Mouse (Mus musculus): ENCODE data around the gene Saa2. TPM values are rescaled to one million over a fixed set of nuclear protein-coding genes. Genes with fewer than 3 reads are reported as not detected.

The Saa2 gene
- polyA plus RNA-seq, 1 experiment from 2014 or later, result not detected

- H3K9me3 ChIP-seq (ENCODE audit: control insufficient read depth, low read depth, low read length), result no peaks in the 10 kb centered on the region
- H3K27me3 ChIP-seq (ENCODE audit: control insufficient read depth, insufficient read depth, low read length), result no peaks in the 10 kb centered on the region
- no peak overlapping the region for H3K9ac ChIP-seq (replicated peaks; ENCODE audit: low read depth, low read length)
- no peak overlapping the region for H3K4me3 ChIP-seq (ENCODE audit: low read depth, low read length)
- no peaks in the 10 kb centered on the region for H3K4me1 ChIP-seq (ENCODE audit: control insufficient read depth, insufficient read depth, low read length)
- H3K4me2 ChIP-seq (replicated peaks; ENCODE audit: low read depth, low read length), result no peak overlapping the region
- peaks cover 61% of the 10 kb centered on the region for H3K36me3 ChIP-seq (ENCODE audit: control insufficient read depth, insufficient read depth, low read length)
- no peak overlapping the region for H3K27ac ChIP-seq (ENCODE audit: low read length)
- 92% methylated on average over 7 of the region's 7 CpGs for WGBS
- no peak for ATAC-seq (ENCODE audit: insufficient number of reproducible peaks, insufficient read depth, low FRiP score, low read depth)
Observed at GRCm38 (mm10) chr7:46768451-46768850, 16.9 kb downstream of the Saa2 start.

GRCm38 (mm10) chr7:46770706-46771105 lies 19.1 kb downstream of the Saa2 start:
- Histone ChIP-seq H3K4me1 (ENCODE audit: control insufficient read depth, insufficient read depth, low read length) (no peaks in the 10 kb centered on the region), H3K36me3 (ENCODE audit: control insufficient read depth, insufficient read depth, low read length) (peaks cover 48% of the 10 kb centered on the region), H3K27ac (ENCODE audit: low read length) (no peak overlapping the region), H3K9me3 (ENCODE audit: control insufficient read depth, low read depth, low read length) (no peaks in the 10 kb centered on the region), H3K4me2 (replicated peaks; ENCODE audit: low read depth, low read length) (no peak overlapping the region), H3K4me3 (ENCODE audit: low read depth, low read length) (no peak overlapping the region), H3K9ac (replicated peaks; ENCODE audit: low read depth, low read length) (no peak overlapping the region), H3K27me3 (ENCODE audit: control insufficient read depth, insufficient read depth, low read length) (no peaks in the 10 kb centered on the region)
- ATAC-seq (ENCODE audit: insufficient number of reproducible peaks, insufficient read depth, low FRiP score, low read depth), result no peak
- 58% methylated on average over 4 of the region's 4 CpGs for whole genome bisulfite sequencing

GRCm38 (mm10) chr7:46789177-46789849 lies 37.7 kb downstream of the Saa2 start:
- no peak overlapping the region for H3K9ac ChIP-seq (replicated peaks; ENCODE audit: low read depth, low read length)
- no peaks in the 10 kb centered on the region for H3K27me3 ChIP-seq (ENCODE audit: control insufficient read depth, insufficient read depth, low read length)
- H3K4me3 ChIP-seq (ENCODE audit: low read depth, low read length), result no peak overlapping the region
- H3K36me3 ChIP-seq (ENCODE audit: control insufficient read depth, insufficient read depth, low read length), result peaks cover 27% of the 10 kb centered on the region; the same call in 1 of the 2 replicates
- no peak overlapping the region for H3K4me2 ChIP-seq (replicated peaks; ENCODE audit: low read depth, low read length)
- H3K4me1 ChIP-seq (ENCODE audit: control insufficient read depth, insufficient read depth, low read length), result no peaks in the 10 kb centered on the region
- H3K9me3 ChIP-seq (ENCODE audit: control insufficient read depth, low read depth, low read length), result no peaks in the 10 kb centered on the region
- WGBS, result 86% methylated on average over 5 of the region's 5 CpGs
- no peak for ATAC-seq (ENCODE audit: insufficient number of reproducible peaks, insufficient read depth, low FRiP score, low read depth)
- no peak overlapping the region for H3K27ac ChIP-seq (ENCODE audit: low read length)

- no peak overlapping the region for H3K9ac ChIP-seq (replicated peaks; ENCODE audit: low read depth, low read length)
- no peak overlapping the region for H3K4me2 ChIP-seq (replicated peaks; ENCODE audit: low read depth, low read length)
- H3K4me1 ChIP-seq (ENCODE audit: control insufficient read depth, insufficient read depth, low read length), result peaks cover 7% of the 10 kb centered on the region
- H3K36me3 ChIP-seq (ENCODE audit: control insufficient read depth, insufficient read depth, low read length), result no peaks in the 10 kb centered on the region; the same call in 1 of the 2 replicates
- H3K27me3 ChIP-seq (ENCODE audit: control insufficient read depth, insufficient read depth, low read length), result no peaks in the 10 kb centered on the region
- no peak overlapping the region for H3K4me3 ChIP-seq (ENCODE audit: low read depth, low read length)
- no peak for ATAC-seq (ENCODE audit: insufficient number of reproducible peaks, insufficient read depth, low FRiP score, low read depth)
- H3K9me3 ChIP-seq (ENCODE audit: control insufficient read depth, low read depth, low read length), result no peaks in the 10 kb centered on the region
- WGBS, result 84% methylated on average over 4 of the region's 4 CpGs
- H3K27ac ChIP-seq (ENCODE audit: low read length), result no peak overlapping the region
Observed at GRCm38 (mm10) chr7:46793871-46794270, 42.3 kb downstream of the Saa2 start.

- Histone ChIP-seq H3K9me3 (ENCODE audit: control insufficient read depth, low read depth, low read length) (no peaks in the 10 kb centered on the region), H3K27ac (ENCODE audit: low read length) (peak within 1 kb of the TSS; percentile 66; the same call in 1 of the 2 replicates), H3K9ac (replicated peaks; ENCODE audit: low read depth, low read length) (peak within 1 kb of the TSS; percentile 90), H3K4me3 (ENCODE audit: low read depth, low read length) (peak within 1 kb of the TSS; percentile 90), H3K4me2 (replicated peaks; ENCODE audit: low read depth, low read length) (peak within 1 kb of the TSS; percentile 83), H3K4me1 (ENCODE audit: control insufficient read depth, insufficient read depth, low read length) (peaks cover 7% of the 10 kb centered on the region), H3K36me3 (ENCODE audit: control insufficient read depth, insufficient read depth, low read length) (peaks cover 8% of the 10 kb centered on the region; the same call in 1 of the 2 replicates), H3K27me3 (ENCODE audit: control insufficient read depth, insufficient read depth, low read length) (no peaks in the 10 kb centered on the region)
- WGBS, result under 1% methylated on average over 72 of the region's 75 CpGs
- peak; percentile 97 for ATAC-seq (ENCODE audit: insufficient number of reproducible peaks, insufficient read depth, low FRiP score, low read depth)
Observed at GRCm38 (mm10) chr7:46795287-46796205, 44.0 kb downstream of the Saa2 start, which contains the start of the genes Hps5 and Gtf2h1. TSS of gene Hps5 (minus strand) at chr7:46796064. TSS of gene Gtf2h1 (plus strand) at chr7:46796103.

- Histone ChIP-seq H3K4me1 (ENCODE audit: control insufficient read depth, insufficient read depth, low read length) (peaks cover 7% of the 10 kb centered on the region), H3K9ac (replicated peaks; ENCODE audit: low read depth, low read length) (peak overlapping the region; percentile 90), H3K36me3 (ENCODE audit: control insufficient read depth, insufficient read depth, low read length) (peaks cover 11% of the 10 kb centered on the region; the same call in 1 of the 2 replicates), H3K27ac (ENCODE audit: low read length) (peak overlapping the region; percentile 66; the same call in 1 of the 2 replicates), H3K9me3 (ENCODE audit: control insufficient read depth, low read depth, low read length) (no peaks in the 10 kb centered on the region), H3K27me3 (ENCODE audit: control insufficient read depth, insufficient read depth, low read length) (no peaks in the 10 kb centered on the region), H3K4me3 (ENCODE audit: low read depth, low read length) (peak overlapping the region; percentile 90), H3K4me2 (replicated peaks; ENCODE audit: low read depth, low read length) (peak overlapping the region; percentile 83)
- peak; percentile 57 for ATAC-seq (ENCODE audit: insufficient number of reproducible peaks, insufficient read depth, low FRiP score, low read depth)
- 1% methylated on average over 31 of the region's 31 CpGs for WGBS
Observed at GRCm38 (mm10) chr7:46796206-46796679, 44.7 kb downstream of the Saa2 start.

GRCm38 (mm10) chr7:46796779-46797178 lies 45.2 kb downstream of the Saa2 start:
- H3K4me2 ChIP-seq (replicated peaks; ENCODE audit: low read depth, low read length), result peak overlapping the region; percentile 83
- ATAC-seq (ENCODE audit: insufficient number of reproducible peaks, insufficient read depth, low FRiP score, low read depth), result no peak
- WGBS, result 52% methylated on average over 6 of the region's 6 CpGs
- no peaks in the 10 kb centered on the region for H3K9me3 ChIP-seq (ENCODE audit: control insufficient read depth, low read depth, low read length)
- no peak overlapping the region for H3K27ac ChIP-seq (ENCODE audit: low read length)
- H3K4me3 ChIP-seq (ENCODE audit: low read depth, low read length), result peak overlapping the region; percentile 90
- no peaks in the 10 kb centered on the region for H3K27me3 ChIP-seq (ENCODE audit: control insufficient read depth, insufficient read depth, low read length)
- H3K4me1 ChIP-seq (ENCODE audit: control insufficient read depth, insufficient read depth, low read length), result peaks cover 7% of the 10 kb centered on the region
- peaks cover 15% of the 10 kb centered on the region; the same call in 1 of the 2 replicates for H3K36me3 ChIP-seq (ENCODE audit: control insufficient read depth, insufficient read depth, low read length)
- peak overlapping the region; percentile 90; the same call in 1 of the 2 replicates for H3K9ac ChIP-seq (replicated peaks; ENCODE audit: low read depth, low read length)
